Mouse (Mus musculus) thymus, postnatal 14 days (tissue): ENCODE results near the gene Ankrd13a.
"Not testable (repeated sequence)": the region's sequence is repeated elsewhere in the genome, so short reads cannot be mapped to it uniquely, and the experiment has no call there.

Experiments
- DNase-seq: peaks from one replicate; pipeline ENCODE4 v3.0.0; 2021

Ankrd13a gene

GRCm38 (mm10) chr5:114842155-114842554, 67.7 kb downstream of the Ankrd13a start:
- not testable (repeated sequence) for DNase-seq

DNA sequence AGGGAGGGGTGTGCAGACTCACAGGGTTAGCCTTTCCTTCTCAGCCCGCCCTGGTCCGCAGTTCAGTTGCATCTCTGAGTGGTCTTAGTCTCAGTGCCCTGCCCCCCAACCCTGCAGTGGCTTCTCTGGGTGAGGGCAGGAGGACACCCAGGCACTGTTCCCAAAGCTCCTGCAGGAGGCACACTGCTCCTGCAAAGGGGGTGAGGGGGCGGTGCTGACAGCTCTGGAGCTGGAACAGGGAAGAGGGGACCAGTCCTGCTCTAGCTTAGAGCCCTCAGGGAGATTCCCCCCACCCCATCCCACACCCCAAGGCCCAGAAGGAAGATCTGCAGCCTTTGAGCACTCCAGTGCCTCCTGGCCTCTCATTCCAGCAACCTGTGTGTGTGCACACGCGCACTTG, 68.2 kb downstream of the Ankrd13a start:
- DNase-seq = no peak

DNA sequence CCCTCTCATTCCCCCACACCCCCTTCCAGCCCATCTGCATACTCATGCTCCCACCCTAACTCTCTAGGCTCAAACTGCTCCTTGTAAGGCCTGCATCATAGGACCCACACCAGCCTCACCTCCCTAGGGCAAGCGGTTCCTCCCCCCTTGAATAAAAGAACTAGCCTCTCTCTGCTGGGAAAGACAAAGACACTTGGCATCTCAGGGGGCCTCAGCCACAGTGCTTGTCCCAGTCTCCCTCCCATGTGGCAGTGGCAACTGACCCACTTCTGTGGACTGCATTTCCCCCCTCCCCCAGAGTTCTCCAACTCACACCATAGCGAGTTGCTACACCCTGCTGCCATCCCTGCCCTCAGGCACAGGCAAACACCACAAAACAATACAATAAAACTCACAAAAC, 69.9 kb downstream of the Ankrd13a start:
- DNase-seq = not testable (repeated sequence)

- DNase-seq = no peak
Observed at GRCm38 (mm10) chr5:114851565-114852236, 77.2 kb downstream of the Ankrd13a start.

GRCm38 (mm10) chr5:114853364-114853763, 78.9 kb downstream of the Ankrd13a start, which contains the start of gene 4930519G04Rik:
4930519G04Rik (plus strand) TSS chr5:114853664.
- DNase-seq = not testable (repeated sequence)
